Mouse (Mus musculus): ENCODE data around the gene Pus7. TPM values are rescaled to one million over a fixed set of nuclear protein-coding genes. Genes with fewer than 3 reads are reported as not detected.

Gene Pus7
- polyA plus RNA-seq (2017; shearing (Covaris generic)), result 14.1 TPM

GRCm38 (mm10) chr5:23782931-23783877 is at the start of gene Pus7:
TSS of gene Pus7 (minus strand) at chr5:23783711.

GRCm38 (mm10) chr5:23787536-23788389 is 4.3 kb upstream of the Pus7 start, which contains the start of gene Rint1:
TSS of gene Rint1 (plus strand) at chr5:23787711.

Other genes starting within 250 kb of the Pus7 start
- gene Srpk2, start 99.1 kb downstream of the Pus7 start, polyA plus RNA-seq (2017; shearing (Covaris generic)), result 76.3 TPM
- gene Rint1, start 4.0 kb upstream of the Pus7 start, polyA plus RNA-seq (2017; shearing (Covaris generic)), result 13.4 TPM
- gene Tomm7, start 60.5 kb upstream of the Pus7 start, polyA plus RNA-seq (2017; shearing (Covaris generic)), result 55.0 TPM
- gene Fam126a, start 247.0 kb upstream of the Pus7 start, polyA plus RNA-seq (2017; shearing (Covaris generic)), result 13.5 TPM

All from effector memory CD4-positive, alpha-beta T cell, adult 7 months (primary cell).